Mouse (Mus musculus) liver, adult 2 months (tissue): ENCODE data around the gene Ebi3. TPM values are rescaled to one million over a fixed set of nuclear protein-coding genes. Genes with fewer than 3 reads are reported as not detected.
"Not testable (repeated sequence)": the region's sequence is repeated elsewhere in the genome, so short reads cannot be mapped to it uniquely, and the experiment has no call there.

Experiments used
- DNase-seq: peaks from one replicate; pipeline ENCODE4 v3.0.0-alpha.2; 2011; ENCODE audit warnings: low read depth, low spot score; ENCODE audit errors: extremely low read depth
- H3K27ac ChIP-seq: fragments of 200-500 bp; replicated peaks from 2 replicates; pipeline ENCODE4 v1.5.1; 2012; ENCODE audit warnings: low read depth, mild to moderate bottlenecking, control low read depth, inconsistent platforms, low read length; ENCODE audit not compliant: insufficient read depth
- H3K27me3 ChIP-seq: fragments of 200-500 bp; 2 replicates; pipeline ENCODE4 v1.6.1; 2012; ENCODE audit warnings: mild to moderate bottlenecking, moderate library complexity, low read length, inconsistent platforms; ENCODE audit not compliant: control insufficient read depth, insufficient read depth
- H3K36me3 ChIP-seq: fragments of 200-500 bp; 2 replicates; pipeline ENCODE4 v1.6.1; 2012; ENCODE audit warnings: low read length, inconsistent platforms; ENCODE audit not compliant: control insufficient read depth, insufficient read depth
- H3K4me1 ChIP-seq: fragments of 200-500 bp; 2 replicates; pipeline ENCODE4 v1.6.1; 2011; ENCODE audit warnings: low read length; ENCODE audit not compliant: control insufficient read depth, insufficient read depth
- H3K4me3 ChIP-seq: fragments of 200-500 bp; 2 replicates; pipeline ENCODE4 v1.5.1; 2011; ENCODE audit warnings: low read depth, mild to moderate bottlenecking, control low read depth, low read length, moderate library complexity; ENCODE audit not compliant: insufficient read depth
- H3K79me2 ChIP-seq: fragments of 200-500 bp; 2 replicates; pipeline ENCODE4 v1.6.1; 2012; ENCODE audit warnings: inconsistent platforms, mild to moderate bottlenecking, low read length, moderate library complexity; ENCODE audit not compliant: control insufficient read depth, insufficient read depth
- H3K9ac ChIP-seq: fragments of 200-500 bp; 2 replicates; pipeline ENCODE4 v1.6.1; 2012; ENCODE audit warnings: low read depth, mild to moderate bottlenecking, control low read depth, inconsistent platforms, low read length
- CTCF ChIP-seq: fragments of 200-500 bp; IDR thresholded peaks from 2 replicates; pipeline ENCODE4 v1.5.1; 2011; ENCODE audit warnings: low read depth, low read length, control low read depth
- POLR2A ChIP-seq: fragments of 200-500 bp; IDR thresholded peaks from 2 replicates; pipeline ENCODE4 v1.6.1; 2011; ENCODE audit warnings: low read length, control low read depth; ENCODE audit not compliant: insufficient read depth; ENCODE audit errors: extremely low read depth
- WGBS: fragments of 180-500 bp; shearing (Covaris S2); methylation state at CpG from one replicate; pipeline ENCODE4 v1.1.7; 2018; 5-methylcytosine and 5-hydroxymethylcytosine counted together
- polyA plus RNA-seq: library from polyadenylated mRNA; depleted of rRNA; stranded (reverse); fragments of >200 nt; gene quantifications from 2 replicates; pipeline ENCODE4 v1.2.3, GENCODE M21; 2012
- total RNA-seq: library from RNA; depleted of rRNA; stranded (reverse); fragments of >200 nt; gene quantifications from 2 replicates; pipeline ENCODE4 v1.2.3, GENCODE M21; 2014

The Ebi3 gene
- total and polyA plus RNA-seq, 2 experiments, result 0.18 to 2.3 TPM

GRCm38 (mm10) chr17:55932635-55933034, 19.8 kb upstream of the Ebi3 start:
- no peak for DNase-seq
- H3K4me1 ChIP-seq, result no peaks in the 10 kb centered on the region
- no peak overlapping the region for H3K27ac ChIP-seq
- WGBS, result 55% methylated on average over 2 of the region's 2 CpGs
- no peaks in the 10 kb centered on the region for H3K27me3 ChIP-seq
- no peak for TF ChIP-seq POLR2A
- H3K36me3 ChIP-seq, result no peaks in the 10 kb centered on the region
- H3K79me2 ChIP-seq, result no peaks in the 10 kb centered on the region
- no peak overlapping the region for H3K4me3 ChIP-seq
- no peak overlapping the region for H3K9ac ChIP-seq

GRCm38 (mm10) chr17:55933191-55933590, 19.2 kb upstream of the Ebi3 start:
- Histone ChIP-seq H3K79me2 (no peaks in the 10 kb centered on the region), H3K36me3 (0 out of 2 replicates have a peak, but pooled peaks cover 2% of the 10 kb centered on the region), H3K9ac (no peak overlapping the region), H3K4me3 (no peak overlapping the region), H3K27ac (no peak overlapping the region), H3K27me3 (no peaks in the 10 kb centered on the region), H3K4me1 (no peaks in the 10 kb centered on the region)
- no peak for DNase-seq
- 96% methylated on average over 15 of the region's 15 CpGs for WGBS
- no peak for TF ChIP-seq POLR2A
- no peak for TF ChIP-seq CTCF

GRCm38 (mm10) chr17:55944387-55944865, 8.0 kb upstream of the Ebi3 start:
- H3K27me3 ChIP-seq, H3K4me1 ChIP-seq, H3K79me2 ChIP-seq: not testable (repeated sequence)
- Histone ChIP-seq H3K4me3 (peak overlapping the region; percentile 57), H3K27ac (peak overlapping the region; percentile 74), H3K9ac (peak overlapping the region; percentile 67), H3K36me3 (peaks cover 14% of the 10 kb centered on the region)
- DNase-seq, result peak; percentile 17
- WGBS, result 25% methylated on average over 10 of the region's 10 CpGs

- not testable (repeated sequence) for H3K4me1 ChIP-seq, H3K79me2 ChIP-seq, H3K27me3 ChIP-seq
- Histone ChIP-seq H3K4me3 (peak overlapping the region; percentile 57), H3K27ac (peak overlapping the region; percentile 81), H3K36me3 (peaks cover 11% of the 10 kb centered on the region), H3K9ac (peak overlapping the region; percentile 79)
- TF ChIP-seq POLR2A, result peak; percentile 80
- peak; percentile 83 for DNase-seq
- WGBS, result under 1% methylated on average over 56 of the region's 56 CpGs
These were observed 7.4 kb upstream of the Ebi3 start for GRCm38 (mm10) chr17:55944866-55945682.

GRCm38 (mm10) chr17:55945696-55946095, 6.7 kb upstream of the Ebi3 start:
- peak overlapping the region; percentile 57; the same call in 1 of the 2 replicates for H3K4me3 ChIP-seq
- peaks cover 1% of the 10 kb centered on the region; the same call in 1 of the 2 replicates for H3K4me1 ChIP-seq
- no peaks in the 10 kb centered on the region for H3K27me3 ChIP-seq
- H3K36me3 ChIP-seq, result peaks cover 9% of the 10 kb centered on the region
- TF ChIP-seq POLR2A, result no peak
- TF ChIP-seq CTCF, result no peak
- peak overlapping the region; percentile 44 for H3K9ac ChIP-seq
- no peaks in the 10 kb centered on the region; the same call in 1 of the 2 replicates for H3K79me2 ChIP-seq
- WGBS, result 10% methylated on average over 5 of the region's 5 CpGs
- DNase-seq, result peak; percentile 35
- peak overlapping the region; percentile 43 for H3K27ac ChIP-seq

- Histone ChIP-seq H3K9ac (no peak overlapping the region), H3K27ac (no peak overlapping the region), H3K36me3 (no peaks in the 10 kb centered on the region), H3K4me3 (no peak overlapping the region), H3K79me2 (no peaks in the 10 kb centered on the region; the same call in 1 of the 2 replicates), H3K4me1 (peaks cover 1% of the 10 kb centered on the region; the same call in 1 of the 2 replicates), H3K27me3 (no peaks in the 10 kb centered on the region)
- TF ChIP-seq CTCF, result no peak
- TF ChIP-seq POLR2A, result no peak
- WGBS, result 93% methylated on average over 4 of the region's 4 CpGs
- no peak for DNase-seq
These were observed 3.8 kb upstream of the Ebi3 start for GRCm38 (mm10) chr17:55948647-55949046.
